Mouse (Mus musculus) activated CD4-positive, CD25-positive, alpha-beta regulatory T cell, adult 4 months (primary cell): ENCODE data around the gene 1700012P22Rik. TPM values are rescaled to one million over a fixed set of nuclear protein-coding genes. Genes with fewer than 3 reads are reported as not detected.

Experiments used
- ATAC-seq: one replicate; pipeline ENCODE4 v1.8.0; 2017
- polyA plus RNA-seq, 2 experiments: library from polyadenylated mRNA; unstranded; fragments of 100-300 nt; shearing (Covaris generic); gene quantifications; one replicate each; pipeline ENCODE4 v1.2.1; 2017

1700012P22Rik gene
- polyA plus RNA-seq: not detected

- no peak for ATAC-seq
Measured at GRCm38 (mm10) chr4:144438672-144439071, at the start of gene 1700012P22Rik. Gene 1700012P22Rik (minus strand): TSS chr4:144438772.

- no peak for ATAC-seq
Measured at GRCm38 (mm10) chr4:144468091-144468490, 29.5 kb upstream of the 1700012P22Rik start.

GRCm38 (mm10) chr4:144465206-144465605 is 26.6 kb upstream of the 1700012P22Rik start:
- ATAC-seq: no peak

GRCm38 (mm10) chr4:144463656-144464055 is 25.1 kb upstream of the 1700012P22Rik start, which contains the start of gene Aadacl3:
Gene Aadacl3 (minus strand): TSS chr4:144463756.
- ATAC-seq: no peak

GRCm38 (mm10) chr4:144453217-144453616 is 14.6 kb upstream of the 1700012P22Rik start, which contains the start of gene Gm9944:
Gene Gm9944 (minus strand): TSS chr4:144453317.
- no peak for ATAC-seq

GRCm38 (mm10) chr4:144448546-144448945 is 10.0 kb upstream of the 1700012P22Rik start:
- no peak for ATAC-seq

- ATAC-seq: no peak
Measured at GRCm38 (mm10) chr4:144441582-144441981, 3.0 kb upstream of the 1700012P22Rik start.

- ATAC-seq: no peak
Measured at GRCm38 (mm10) chr4:144441095-144441494, 2.5 kb upstream of the 1700012P22Rik start.

- ATAC-seq: no peak
Measured at GRCm38 (mm10) chr4:144433216-144433615, 5.4 kb downstream of the 1700012P22Rik start.

- no peak for ATAC-seq
Measured at GRCm38 (mm10) chr4:144430723-144431122, 7.8 kb downstream of the 1700012P22Rik start.

- no peak for ATAC-seq
Measured at GRCm38 (mm10) chr4:144428868-144429267, 9.7 kb downstream of the 1700012P22Rik start.

GRCm38 (mm10) chr4:144424590-144424989 is 14.0 kb downstream of the 1700012P22Rik start:
- ATAC-seq: no peak

GRCm38 (mm10) chr4:144420644-144421043 is 17.9 kb downstream of the 1700012P22Rik start:
- ATAC-seq: no peak

GRCm38 (mm10) chr4:144408290-144408689 is 30.3 kb downstream of the 1700012P22Rik start, which contains the start of gene Pramef12:
Gene Pramef12 (minus strand): TSS chr4:144408464.
- no peak for ATAC-seq

- ATAC-seq: no peak
Measured at GRCm38 (mm10) chr4:144406261-144406660, 32.3 kb downstream of the 1700012P22Rik start.

- ATAC-seq: no peak
Measured at GRCm38 (mm10) chr4:144404456-144405086, 34.0 kb downstream of the 1700012P22Rik start.

GRCm38 (mm10) chr4:144402712-144403111 is 35.9 kb downstream of the 1700012P22Rik start:
- ATAC-seq: no peak

GRCm38 (mm10) chr4:144396316-144396715 is 42.3 kb downstream of the 1700012P22Rik start:
- ATAC-seq: no peak

- ATAC-seq: no peak
Measured at GRCm38 (mm10) chr4:144377911-144378310, 60.7 kb downstream of the 1700012P22Rik start, which contains the start of gene Pramef20. Gene Pramef20 (minus strand): TSS chr4:144377933.

Other genes with a start within 250 kb of the 1700012P22Rik start
- gene Oog2, start 248.1 kb downstream of the 1700012P22Rik start, polyA plus RNA-seq: not detected
- gene C87977, start 225.5 kb downstream of the 1700012P22Rik start, polyA plus RNA-seq: not detected
- not detected for gene Pramel5, start 158.3 kb downstream of the 1700012P22Rik start, polyA plus RNA-seq
- not detected for gene Gm13128, start 108.5 kb downstream of the 1700012P22Rik start, polyA plus RNA-seq
- gene Gm13119, start 80.8 kb downstream of the 1700012P22Rik start, polyA plus RNA-seq: not detected
- not detected for gene Pramef20, start 60.8 kb downstream of the 1700012P22Rik start, polyA plus RNA-seq
- gene Pramef12, start 30.3 kb downstream of the 1700012P22Rik start, polyA plus RNA-seq: not detected
- gene Gm9944, start 14.5 kb upstream of the 1700012P22Rik start, polyA plus RNA-seq: not detected
- not detected for gene Aadacl3, start 25.0 kb upstream of the 1700012P22Rik start, polyA plus RNA-seq
- not detected for gene 9430007A20Rik, start 81.0 kb upstream of the 1700012P22Rik start, polyA plus RNA-seq
- gene Gm13124, start 126.4 kb upstream of the 1700012P22Rik start, polyA plus RNA-seq: not detected
- gene Aadacl4, start 174.9 kb upstream of the 1700012P22Rik start, polyA plus RNA-seq: not detected
- not detected for gene Gm436, start 247.6 kb upstream of the 1700012P22Rik start, polyA plus RNA-seq